Mouse (Mus musculus) right cerebral cortex, postnatal 36 days (tissue): ENCODE measurements around the gene Fam171a1.
"Not testable (repeated sequence)": the region's sequence is repeated elsewhere in the genome, so short reads cannot be mapped to it uniquely, and the experiment has no call there.

Experiments used
- DNase-seq, 2 experiments: peaks; one replicate each; pipeline ENCODE4 v3.0.0; 2022; ENCODE audit warnings: low spot score in 2 of 2, mixed read lengths in 1 of 2

Gene Fam171a1

GRCm38 (mm10) chr2:3171774-3172173 is 57.8 kb downstream of the Fam171a1 start:
- DNase-seq = no peak

- peak; percentile 81 to 93 for DNase-seq
Measured at GRCm38 (mm10) chr2:3172656-3173055, 58.6 kb downstream of the Fam171a1 start.

- no peak for DNase-seq
Measured at GRCm38 (mm10) chr2:3174890-3175289, 60.9 kb downstream of the Fam171a1 start.

DNA sequence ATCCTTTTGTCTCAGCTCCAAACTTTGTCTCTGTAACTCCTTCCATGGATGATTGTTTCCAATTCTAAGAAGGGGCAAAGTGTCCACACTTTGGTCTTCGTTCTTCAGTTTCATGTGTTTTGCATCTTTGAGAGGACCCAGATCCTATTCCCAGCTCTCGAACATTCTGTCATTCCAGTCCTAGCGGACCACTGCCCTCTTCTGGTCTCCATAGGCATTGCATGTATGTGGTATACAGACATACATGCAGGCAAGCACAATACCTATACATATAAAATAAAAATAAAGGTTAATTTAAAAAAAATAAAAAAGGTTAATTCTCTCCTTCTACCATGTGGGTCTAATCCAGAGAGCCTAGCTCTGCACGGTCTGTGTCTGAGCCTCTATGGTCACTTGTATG is 62.0 kb downstream of the Fam171a1 start:
- DNase-seq = not testable (repeated sequence)

DNA sequence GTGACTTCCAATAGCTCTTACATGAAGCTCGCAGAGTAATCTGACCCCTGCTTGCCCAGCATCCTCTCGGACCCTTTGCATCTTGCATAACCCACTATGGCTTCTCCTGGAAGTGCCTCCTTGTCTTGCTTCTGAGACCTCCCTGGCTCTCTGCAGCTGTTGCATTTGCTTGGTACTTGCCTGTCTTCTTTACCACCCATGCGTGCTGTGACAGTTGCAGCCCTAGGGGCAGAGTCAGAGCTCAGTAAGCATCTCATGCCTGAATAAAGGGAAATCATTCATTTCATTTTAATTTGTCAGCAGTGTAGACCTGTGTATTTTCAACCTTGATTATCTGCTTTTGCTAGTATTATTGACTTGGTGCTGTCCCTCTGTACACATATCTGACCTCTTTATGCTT is 62.7 kb downstream of the Fam171a1 start:
- no peak for DNase-seq

GRCm38 (mm10) chr2:3180550-3180949 is 66.5 kb downstream of the Fam171a1 start:
- DNase-seq = no peak

- no peak for DNase-seq
Measured at GRCm38 (mm10) chr2:3183656-3184055, 69.6 kb downstream of the Fam171a1 start.

DNA sequence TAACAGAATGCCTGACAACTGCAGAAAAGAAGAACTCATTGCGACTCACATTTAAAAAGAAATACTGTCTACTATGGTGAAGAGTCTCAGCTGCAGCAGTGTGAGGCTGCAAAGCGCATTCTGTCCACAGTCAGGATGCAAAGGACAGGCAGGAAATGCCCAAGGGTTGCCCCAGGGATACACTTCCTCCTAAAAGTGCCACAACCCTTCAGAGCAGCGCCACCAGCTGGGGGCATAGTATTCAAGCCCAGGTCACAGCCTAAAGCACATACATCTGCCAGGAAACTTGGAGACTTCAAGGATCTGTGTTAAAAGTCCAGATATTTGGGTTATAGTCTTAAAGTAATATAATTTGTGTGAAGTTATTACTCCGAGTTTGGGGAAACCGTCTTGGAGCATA is 71.3 kb downstream of the Fam171a1 start:
- no peak for DNase-seq

DNA sequence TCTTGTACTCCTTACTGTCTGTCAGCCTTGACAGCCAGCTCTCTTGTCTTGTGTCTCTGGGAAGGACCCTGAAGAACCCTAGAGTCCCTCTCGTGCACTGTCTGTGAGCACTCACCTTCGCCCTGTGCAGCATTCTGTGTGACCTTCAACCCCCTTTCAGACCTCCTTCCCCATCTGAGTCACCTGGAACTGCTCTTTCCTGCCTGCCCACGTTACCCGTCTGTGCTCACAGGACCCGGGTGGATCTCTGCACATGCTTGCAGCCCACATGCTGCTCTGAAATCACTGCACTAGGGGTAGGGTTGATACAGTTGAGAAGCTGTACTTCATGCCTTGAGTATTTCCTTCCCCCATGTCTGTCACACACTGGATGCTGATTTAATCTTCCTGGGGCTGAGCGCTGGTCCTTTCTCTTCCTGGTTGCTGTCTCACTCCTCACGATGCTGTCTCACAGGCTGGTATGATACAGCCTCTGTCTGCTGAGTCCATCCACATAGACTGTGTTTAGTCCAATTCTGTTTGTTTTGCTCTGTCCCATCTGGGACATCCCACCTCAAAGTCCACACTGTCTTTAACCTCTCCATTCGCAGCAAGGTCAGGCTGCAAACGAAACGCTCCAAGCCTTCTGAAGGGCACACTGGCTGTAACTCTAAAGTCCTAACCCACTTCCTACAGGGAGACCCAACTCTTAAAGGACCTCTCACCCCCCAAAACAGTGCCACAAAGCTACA is 74.9 kb downstream of the Fam171a1 start:
- DNase-seq = no peak

DNA sequence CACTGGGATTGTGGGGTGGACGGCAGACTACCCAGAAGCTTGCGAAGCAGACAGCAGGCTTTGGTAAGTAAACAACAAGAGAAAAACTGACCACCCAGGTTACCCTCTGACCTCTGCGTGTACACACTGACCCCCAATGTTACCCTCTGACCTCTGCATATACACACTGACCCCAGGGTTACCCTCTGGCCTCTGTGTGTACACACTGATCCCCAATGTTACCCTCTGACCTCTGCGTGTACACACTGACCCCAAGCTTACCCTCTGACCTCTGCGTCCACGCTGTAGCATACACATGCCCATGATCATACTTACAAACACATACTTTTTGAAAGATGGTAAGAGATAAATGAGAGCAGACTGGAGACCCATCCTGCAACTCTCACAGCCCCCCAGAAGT is 77.1 kb downstream of the Fam171a1 start:
- no peak for DNase-seq

- no peak for DNase-seq
Measured at GRCm38 (mm10) chr2:3195511-3195910, 81.5 kb downstream of the Fam171a1 start.

DNA sequence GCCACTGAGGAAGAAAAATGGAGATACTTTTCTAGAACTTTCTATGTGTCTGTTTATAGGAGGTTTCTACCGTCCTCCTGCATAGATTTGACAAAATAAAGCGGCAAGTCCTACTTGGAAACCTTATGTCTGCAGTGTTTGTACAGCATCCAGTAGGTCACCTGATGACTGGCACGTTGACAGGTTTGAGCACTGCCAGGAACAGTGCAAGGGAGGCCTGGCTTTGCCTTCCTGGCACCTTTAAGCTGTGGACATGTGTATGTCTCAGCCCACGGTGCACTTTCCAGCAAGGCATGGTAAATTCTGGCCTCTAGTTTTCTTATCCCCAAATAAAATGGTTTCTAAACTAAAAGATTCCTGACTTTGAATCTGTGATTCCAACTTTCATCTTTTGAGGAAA is 86.4 kb downstream of the Fam171a1 start:
- DNase-seq = no peak

DNA sequence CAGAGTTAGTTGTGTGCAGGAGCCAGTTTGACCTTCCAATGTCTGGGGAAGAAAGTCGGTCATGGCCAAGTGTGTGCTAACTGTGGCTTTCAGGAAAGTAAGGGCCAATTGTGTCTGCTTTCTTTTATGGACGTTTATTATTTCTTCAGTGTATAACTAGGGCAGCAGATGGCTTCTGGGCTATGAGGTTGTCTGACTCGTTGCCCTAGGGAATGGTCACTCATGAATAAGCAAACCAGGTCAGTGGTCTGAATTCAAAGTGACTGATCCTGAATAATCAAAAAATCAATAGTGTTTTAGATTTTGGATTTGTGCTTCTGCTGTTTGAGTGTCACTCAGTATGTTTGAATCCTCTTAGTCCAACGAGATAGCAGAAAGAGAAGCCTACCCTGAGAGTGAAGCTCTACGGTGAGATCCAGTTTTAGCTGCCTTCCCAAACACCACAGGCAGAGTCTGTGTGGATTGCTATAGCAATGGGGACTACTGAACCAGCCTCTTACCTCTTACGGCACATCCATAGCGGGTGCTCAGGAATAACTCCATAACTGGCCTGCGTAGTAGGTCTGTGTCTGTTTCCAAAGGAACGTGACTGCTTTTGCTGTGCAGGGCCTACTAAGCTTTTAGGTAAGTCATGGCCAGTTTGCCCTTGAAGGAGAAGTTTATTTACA is 93.1 kb downstream of the Fam171a1 start:
- no peak for DNase-seq

DNA sequence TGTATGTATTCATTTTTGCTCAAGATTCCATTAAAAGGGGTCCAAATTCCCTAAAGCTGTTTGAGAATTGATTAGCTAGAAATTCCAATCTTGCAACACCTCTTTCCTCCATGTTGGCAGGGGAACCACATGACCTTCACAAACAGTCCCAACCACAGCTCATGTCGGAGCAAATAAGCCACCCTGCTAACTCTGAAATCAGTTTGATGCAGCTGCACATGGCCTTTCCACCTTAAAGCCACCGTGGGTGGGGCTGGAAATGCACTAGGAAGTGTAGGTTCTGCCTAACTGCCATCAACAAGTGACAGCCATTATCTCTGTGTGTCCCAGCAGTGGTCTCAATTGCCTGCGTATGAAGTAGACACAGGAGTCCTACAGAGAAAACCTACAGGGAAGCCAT is 101.5 kb downstream of the Fam171a1 start:
- no peak for DNase-seq

DNA sequence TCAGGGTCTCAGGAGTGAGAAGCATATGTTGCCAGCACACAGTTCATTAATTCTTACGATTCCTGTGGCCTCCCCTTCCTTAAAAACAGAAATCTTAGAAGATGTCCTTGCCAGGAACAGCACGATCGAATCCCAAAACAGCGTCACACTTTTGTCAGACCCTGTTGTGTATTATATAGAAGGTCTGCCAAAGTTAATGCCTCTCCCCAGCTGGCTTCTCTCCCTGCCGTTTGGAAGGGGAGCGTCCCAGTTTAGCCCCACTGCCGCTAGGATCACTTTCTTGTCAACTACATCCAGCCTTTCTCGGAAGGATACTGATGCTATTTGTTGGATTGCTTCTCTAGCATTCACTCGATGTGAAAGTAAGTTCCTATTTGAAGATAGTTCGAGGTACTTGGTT is 102.6 kb downstream of the Fam171a1 start:
- no peak for DNase-seq

DNA sequence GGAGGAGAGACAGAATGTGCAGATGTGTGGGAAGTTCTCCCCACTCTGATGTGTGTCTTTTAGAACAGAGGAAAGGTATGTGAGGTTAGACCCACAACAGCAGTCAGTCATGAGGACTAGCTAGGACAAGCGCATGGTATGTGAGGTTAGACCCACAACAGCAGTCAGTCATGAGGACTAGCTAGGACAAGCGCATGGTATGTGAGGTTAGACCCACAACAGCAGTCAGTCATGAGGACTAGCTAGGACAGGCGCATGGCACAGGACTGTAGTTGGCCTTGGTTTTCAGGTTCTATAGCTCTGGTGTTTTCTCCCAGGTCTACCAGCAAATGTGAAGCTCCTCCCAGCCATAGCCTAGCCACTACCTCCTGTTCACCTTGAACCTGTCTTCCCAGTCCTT is 103.6 kb downstream of the Fam171a1 start:
- not testable (repeated sequence) for DNase-seq

DNA sequence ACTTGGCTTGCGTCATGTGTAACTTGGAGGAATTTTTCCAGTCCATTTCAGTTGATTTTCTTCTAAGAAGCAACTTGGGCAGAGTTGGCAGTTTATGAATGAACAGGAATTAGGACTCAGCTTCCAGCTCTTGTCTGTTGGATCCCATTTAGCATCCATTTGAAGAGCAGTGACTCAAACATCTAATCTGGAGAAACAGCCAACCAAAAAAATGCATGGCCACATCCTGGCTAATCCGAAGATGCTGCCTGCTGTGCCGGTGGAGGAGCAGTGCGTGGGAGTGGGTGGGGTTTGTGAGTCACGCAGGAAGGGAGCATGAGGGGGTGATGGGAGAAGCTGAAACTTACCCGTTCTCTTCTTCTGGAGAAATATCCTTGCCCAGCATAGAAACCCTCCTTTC is 104.2 kb downstream of the Fam171a1 start:
- peak; percentile 85 for DNase-seq

DNA sequence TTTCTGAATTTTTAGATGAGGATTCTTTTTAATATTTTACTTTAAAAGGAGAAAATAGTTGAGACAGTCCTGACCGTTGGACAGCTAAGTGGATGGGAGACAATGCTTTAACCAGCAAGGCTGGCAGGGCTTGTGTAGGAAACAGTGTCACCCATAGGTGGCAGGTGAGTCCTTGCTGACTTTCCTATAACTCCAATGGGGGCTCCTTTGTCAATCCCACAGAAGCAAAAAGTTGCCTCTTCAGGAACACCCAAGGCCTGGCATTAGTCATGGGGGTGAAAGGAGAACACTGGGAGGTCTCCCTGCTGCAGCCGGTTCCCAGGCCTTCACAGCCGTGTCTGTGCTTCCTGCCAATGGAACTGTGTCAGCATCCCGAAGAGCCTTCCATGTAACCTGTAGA is 114.5 kb downstream of the Fam171a1 start:
- no peak for DNase-seq

DNA sequence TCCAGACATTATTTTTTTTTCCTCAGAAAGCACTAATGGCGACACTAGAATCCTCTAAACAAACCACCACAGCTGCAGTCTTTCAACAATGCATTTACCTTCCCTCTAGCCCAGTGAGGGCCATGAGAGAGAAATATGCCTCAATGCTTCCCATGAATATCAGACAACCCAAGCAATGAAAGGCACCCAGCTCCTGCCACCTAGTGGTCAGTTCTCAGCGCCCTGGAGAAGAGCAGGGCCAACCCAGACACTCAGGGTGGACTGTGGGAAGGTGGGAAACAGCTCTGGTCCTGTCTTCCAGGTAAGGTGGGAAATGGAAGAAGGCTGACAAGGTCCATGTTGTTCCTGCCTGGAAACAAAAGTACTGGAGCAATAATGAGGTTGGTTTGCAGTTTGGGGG is 115.0 kb downstream of the Fam171a1 start:
- peak; percentile 48 to 59 for DNase-seq

GRCm38 (mm10) chr2:3239255-3239654 is 125.2 kb downstream of the Fam171a1 start:
- DNase-seq = no peak

- no peak for DNase-seq
Measured at GRCm38 (mm10) chr2:3244251-3244650, 130.2 kb downstream of the Fam171a1 start.

- DNase-seq = no peak
Measured at GRCm38 (mm10) chr2:3251309-3251708, 137.3 kb downstream of the Fam171a1 start.

- no peak for DNase-seq
Measured at GRCm38 (mm10) chr2:3266466-3266865, 152.4 kb downstream of the Fam171a1 start.
